Mouse (Mus musculus) forebrain, embryonic 16.5 days (tissue): ENCODE measurements at regions not wholly inside any gene's neighbourhood (a gene's known extent, or its start where the extent isn't known, plus 50 kb on each side); places are given as distances from the start of the nearest gene placed in this dataset.

Experiments
- ATAC-seq: fragments of 200-750 bp; cut with Nextera tagmentation; 2 replicates; pipeline ENCODE4 v1.8.0; 2017; ENCODE audit warnings: mild to moderate bottlenecking, moderate library complexity
- H3K27ac ChIP-seq: fragments of 300-500 bp; sonication (generic); 2 replicates; pipeline ENCODE4 v1.5.1; 2014; ENCODE audit warnings: low read length, control low read depth
- H3K27me3 ChIP-seq: fragments of 300-500 bp; sonication (generic); replicated peaks from 2 replicates; pipeline ENCODE4 v1.6.1; 2014; ENCODE audit warnings: low read length; ENCODE audit not compliant: control insufficient read depth, insufficient read depth
- H3K36me3 ChIP-seq: fragments of 300-500 bp; sonication (generic); 2 replicates; pipeline ENCODE4 v1.6.1; 2014; ENCODE audit not compliant: control insufficient read depth, insufficient read depth
- H3K4me1 ChIP-seq: fragments of 300-500 bp; sonication (generic); replicated peaks from 2 replicates; pipeline ENCODE4 v1.6.1; 2014; ENCODE audit warnings: low read length; ENCODE audit not compliant: control insufficient read depth, insufficient read depth
- H3K4me2 ChIP-seq: fragments of 300-500 bp; sonication (generic); 2 replicates; pipeline ENCODE4 v1.6.1; 2014; ENCODE audit warnings: mild to moderate bottlenecking, low read length, control low read depth
- H3K4me3 ChIP-seq: fragments of 300-500 bp; sonication (generic); replicated peaks from 2 replicates; pipeline ENCODE4 v1.5.1; 2014; ENCODE audit warnings: mild to moderate bottlenecking, low read length, control low read depth
- H3K9ac ChIP-seq: fragments of 300-500 bp; sonication (generic); replicated peaks from 2 replicates; pipeline ENCODE4 v1.6.1; 2014; ENCODE audit warnings: low read depth, low read length, control low read depth
- H3K9me3 ChIP-seq: fragments of 300-500 bp; sonication (generic); 2 replicates; pipeline ENCODE4 v1.6.1; 2016; ENCODE audit warnings: low read length; ENCODE audit not compliant: control insufficient read depth
- WGBS: fragments of 180-500 bp; shearing (Covaris S2); extraction: QIAGEN DNeasy Blood & Tissue Kit; methylation state at CpG from one replicate; pipeline ENCODE4 v1.1.7; 2014; 5-methylcytosine and 5-hydroxymethylcytosine counted together

DNA sequence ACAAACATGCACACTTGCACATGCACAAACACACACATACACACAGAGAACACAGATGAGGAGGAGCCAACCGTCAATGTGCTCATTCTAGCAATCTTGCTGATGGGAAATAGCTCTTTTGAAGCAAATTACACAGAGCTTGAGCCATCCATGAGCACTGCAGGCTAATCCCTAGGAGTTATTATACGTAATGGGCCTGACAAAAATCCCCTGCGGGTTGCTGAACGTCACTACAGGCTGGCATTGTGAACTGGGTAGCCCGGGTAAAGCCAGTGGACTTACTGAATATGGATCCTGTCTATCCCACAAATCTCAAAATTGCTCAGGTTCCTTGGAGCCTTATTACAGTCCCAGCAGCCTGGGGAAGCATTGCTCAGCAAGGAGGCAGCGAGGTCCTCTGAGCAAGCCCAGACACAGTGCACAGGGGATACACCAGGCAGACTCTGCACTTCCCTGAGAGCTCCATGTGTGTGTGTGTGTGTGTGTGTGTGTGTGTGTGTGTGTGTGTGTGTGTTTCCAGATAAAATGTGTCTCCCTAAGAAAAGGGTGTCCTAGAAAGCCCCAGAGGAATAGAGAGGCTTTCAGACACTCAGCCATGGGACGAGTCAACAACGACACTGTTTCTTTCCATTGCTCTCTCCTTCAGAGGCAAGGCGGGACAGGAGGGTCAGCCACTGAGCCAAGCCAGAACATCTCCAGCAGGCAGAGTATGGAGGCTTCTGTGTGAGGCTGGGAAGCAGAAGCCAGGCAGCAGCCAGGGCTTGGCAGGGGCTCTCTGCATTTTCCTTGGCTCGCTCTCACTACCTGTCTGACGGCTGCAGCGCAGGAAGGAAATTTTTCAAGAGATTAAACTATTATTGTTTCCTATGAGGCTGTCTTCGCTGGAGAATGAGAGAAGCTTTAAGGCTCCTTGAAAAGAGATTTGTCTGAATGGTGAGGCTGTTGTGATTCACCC lies 222.9 kb downstream of the Setd4 start:
- H3K9me3 ChIP-seq: no peaks in the 10 kb centered on the region
- H3K36me3 ChIP-seq: no peaks in the 10 kb centered on the region
- no peaks in the 10 kb centered on the region for H3K27me3 ChIP-seq
- no peak overlapping the region for H3K4me3 ChIP-seq
- no peak overlapping the region for H3K27ac ChIP-seq
- whole genome bisulfite sequencing: 27% methylated on average over 13 of the region's 13 CpGs
- ATAC-seq: 0 out of 2 replicates have a peak, but pooled peaks have one; percentile 38
- peaks cover 18% of the 10 kb centered on the region for H3K4me1 ChIP-seq
- no peak overlapping the region for H3K9ac ChIP-seq
- H3K4me2 ChIP-seq: no peak overlapping the region

DNA sequence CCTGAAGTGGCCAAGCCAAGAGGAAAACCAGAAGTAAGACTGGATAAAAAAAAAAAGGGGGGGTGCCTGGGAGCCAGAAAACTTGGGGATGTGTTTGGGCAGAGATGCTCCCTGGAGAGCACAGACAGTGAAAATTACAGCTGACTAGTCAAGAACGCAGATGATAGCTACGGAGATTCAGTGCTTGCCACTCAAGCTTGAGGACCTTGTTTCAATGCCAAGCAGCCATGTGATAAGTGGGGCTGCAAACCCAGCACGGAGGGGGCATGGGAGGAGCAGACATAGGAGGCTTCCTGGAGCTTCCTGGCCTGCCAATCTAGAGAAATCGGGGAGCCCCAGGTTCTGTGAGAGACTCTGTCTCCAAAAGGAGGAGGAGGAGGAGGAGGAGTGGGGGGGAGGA lies 223.7 kb downstream of the Setd4 start:
- Histone ChIP-seq H3K36me3 (no peaks in the 10 kb centered on the region), H3K27ac (no peak overlapping the region), H3K4me3 (no peak overlapping the region), H3K4me1 (peaks cover 18% of the 10 kb centered on the region), H3K9me3 (no peaks in the 10 kb centered on the region), H3K9ac (no peak overlapping the region), H3K4me2 (no peak overlapping the region), H3K27me3 (no peaks in the 10 kb centered on the region)
- 15% methylated on average over 4 of the region's 4 CpGs for WGBS
- ATAC-seq: 0 out of 2 replicates have a peak, but pooled peaks have one; percentile 28

DNA sequence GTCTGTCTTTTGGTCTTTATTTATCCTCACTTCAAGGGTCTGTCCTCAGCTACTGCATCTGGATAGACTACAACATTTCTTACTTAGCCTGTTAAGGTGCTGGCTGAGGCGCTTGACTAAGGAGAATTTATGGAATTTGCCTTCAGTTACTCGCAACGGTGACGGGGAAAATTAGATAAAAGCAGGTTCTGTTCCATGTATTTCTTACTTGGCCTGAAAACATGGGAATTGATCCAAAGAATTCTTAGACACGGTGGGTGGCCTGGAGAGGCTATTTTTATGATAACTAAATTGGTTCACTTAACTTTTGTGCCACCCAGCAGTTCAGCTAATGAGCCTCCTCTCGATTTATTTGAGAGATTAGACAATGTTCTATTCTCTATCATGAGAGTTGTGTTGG lies 224.3 kb downstream of the Setd4 start:
- no peaks in the 10 kb centered on the region for H3K9me3 ChIP-seq
- WGBS: 13% methylated on average over 6 of the region's 6 CpGs
- H3K9ac ChIP-seq: no peak overlapping the region
- no peaks in the 10 kb centered on the region for H3K36me3 ChIP-seq
- H3K4me3 ChIP-seq: no peak overlapping the region
- H3K27me3 ChIP-seq: no peaks in the 10 kb centered on the region
- H3K4me2 ChIP-seq: no peak overlapping the region
- no peak for ATAC-seq
- no peak overlapping the region for H3K27ac ChIP-seq
- peaks cover 18% of the 10 kb centered on the region for H3K4me1 ChIP-seq

DNA sequence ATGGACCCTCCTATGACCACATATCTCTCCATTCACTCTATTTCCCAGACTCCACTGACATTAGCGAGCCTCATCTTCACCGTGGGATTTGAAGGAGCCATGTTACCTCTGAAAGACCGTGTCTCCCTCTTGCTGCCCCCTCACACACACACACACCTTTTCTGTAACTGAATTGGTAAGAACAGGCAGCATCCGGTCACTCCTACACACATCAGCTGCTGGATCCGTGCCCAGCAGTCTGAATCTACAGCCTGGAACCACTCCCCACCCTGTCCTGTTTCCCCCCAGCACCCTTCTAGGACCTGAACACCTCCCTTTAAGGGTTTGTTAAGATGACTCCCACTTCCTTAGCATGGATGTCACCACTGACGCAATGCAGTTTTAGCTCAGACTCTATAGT lies 229.2 kb downstream of the Setd4 start:
- H3K4me3 ChIP-seq: no peak overlapping the region
- 73% methylated on average over 6 of the region's 6 CpGs for WGBS
- no peak overlapping the region for H3K27ac ChIP-seq
- H3K9ac ChIP-seq: no peak overlapping the region
- ATAC-seq: no peak
- H3K4me1 ChIP-seq: peaks cover 6% of the 10 kb centered on the region
- no peaks in the 10 kb centered on the region for H3K27me3 ChIP-seq
- H3K4me2 ChIP-seq: no peak overlapping the region
- H3K36me3 ChIP-seq: no peaks in the 10 kb centered on the region
- no peaks in the 10 kb centered on the region for H3K9me3 ChIP-seq

DNA sequence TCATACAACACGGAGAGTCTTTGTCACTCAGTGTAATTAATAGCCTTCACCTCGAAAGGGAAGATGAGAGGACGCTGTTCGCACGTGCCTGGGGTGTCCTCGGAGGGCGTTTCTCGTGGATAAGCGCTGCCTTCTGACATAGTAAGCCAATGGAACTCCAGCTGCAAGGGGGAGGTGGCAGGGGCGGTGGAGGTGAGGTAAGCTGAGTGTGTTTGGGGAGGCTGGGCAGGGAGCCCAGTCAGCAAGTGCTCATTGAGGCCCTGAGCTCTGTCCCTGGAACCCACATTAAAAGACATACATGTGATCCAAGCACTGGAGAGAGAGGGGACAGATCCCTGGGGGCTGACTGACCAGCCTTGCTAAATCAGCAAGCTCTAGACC lies 234.1 kb downstream of the Setd4 start:
- no peaks in the 10 kb centered on the region for H3K36me3 ChIP-seq
- peak overlapping the region; percentile 33; the same call in 1 of the 2 replicates for H3K4me2 ChIP-seq
- peaks cover 13% of the 10 kb centered on the region for H3K4me1 ChIP-seq
- 35% methylated on average over 10 of the region's 10 CpGs for WGBS
- H3K4me3 ChIP-seq: no peak overlapping the region
- no peak overlapping the region for H3K27ac ChIP-seq
- H3K9me3 ChIP-seq: no peaks in the 10 kb centered on the region
- H3K27me3 ChIP-seq: no peaks in the 10 kb centered on the region
- peak; percentile 72 for ATAC-seq
- H3K9ac ChIP-seq: no peak overlapping the region

DNA sequence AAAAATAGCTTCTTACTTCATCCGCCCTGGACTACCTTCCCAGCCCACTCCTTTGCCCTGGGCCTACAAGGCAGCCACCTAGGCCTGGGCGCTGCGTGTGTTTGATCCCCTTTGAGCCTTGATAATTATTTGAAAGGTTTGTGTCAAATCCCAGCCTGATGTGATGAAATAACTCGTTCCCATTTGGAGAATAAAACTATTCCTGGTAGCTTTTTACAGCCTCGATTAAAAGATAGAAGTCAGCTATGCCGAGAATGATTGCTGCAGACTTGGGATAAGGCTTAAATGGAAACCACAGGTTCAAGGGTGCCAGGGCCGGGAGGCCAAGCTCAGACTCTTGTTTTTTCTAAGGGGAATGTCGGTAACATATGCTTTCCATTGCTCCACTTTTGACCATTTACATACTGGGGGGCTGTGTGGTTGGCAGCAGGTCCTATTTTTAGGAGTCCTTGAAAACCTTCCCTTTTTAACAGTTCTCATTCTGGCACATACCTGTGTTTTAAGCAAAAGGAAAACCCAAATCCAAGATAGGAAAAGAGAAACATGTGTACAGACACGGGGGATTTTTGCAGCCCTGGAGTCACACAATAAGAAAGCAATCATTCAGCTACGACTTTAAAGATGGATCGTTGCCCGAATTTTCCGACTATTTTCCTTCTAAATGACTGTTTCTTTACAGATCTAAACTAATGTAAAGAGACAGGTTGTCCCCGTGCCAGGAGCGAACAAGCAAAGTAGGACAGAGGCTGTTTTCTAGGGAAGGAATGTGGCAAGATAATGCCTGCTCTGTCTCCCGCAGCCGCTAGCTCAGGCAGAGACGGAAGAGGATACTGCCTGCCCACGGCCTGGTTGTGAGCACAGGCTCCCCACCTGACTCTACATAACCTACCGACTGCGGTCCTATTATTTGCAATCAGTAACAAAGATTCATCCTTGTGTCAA lies 234.8 kb downstream of the Setd4 start:
- 43% methylated on average over 21 of the region's 21 CpGs for WGBS
- H3K4me1 ChIP-seq: peaks cover 13% of the 10 kb centered on the region
- no peaks in the 10 kb centered on the region for H3K27me3 ChIP-seq
- H3K4me2 ChIP-seq: peak overlapping the region; percentile 33; the same call in 1 of the 2 replicates
- H3K9me3 ChIP-seq: no peaks in the 10 kb centered on the region
- no peaks in the 10 kb centered on the region for H3K36me3 ChIP-seq
- no peak overlapping the region for H3K4me3 ChIP-seq
- ATAC-seq: peak; percentile 68
- no peak overlapping the region for H3K27ac ChIP-seq
- H3K9ac ChIP-seq: no peak overlapping the region

DNA sequence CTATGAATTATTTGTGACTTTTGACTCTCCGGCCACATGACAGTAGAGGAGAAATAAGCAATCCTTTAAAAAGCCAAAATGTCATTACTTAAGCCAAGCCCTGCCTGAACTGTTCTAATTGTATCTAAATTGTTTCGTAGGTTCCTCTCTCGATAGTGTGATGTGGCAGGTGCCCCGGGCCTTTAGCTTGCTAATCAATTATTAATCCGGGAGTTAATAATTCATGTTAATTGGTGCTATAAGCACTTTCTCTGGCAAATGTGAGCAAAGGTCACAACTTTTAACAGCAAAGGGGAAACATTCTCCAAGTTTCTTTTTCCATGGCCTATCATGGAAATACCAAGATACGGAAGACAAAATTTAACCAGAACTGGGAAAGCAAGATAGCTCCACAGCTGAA lies 235.9 kb downstream of the Setd4 start:
- Histone ChIP-seq H3K27ac (no peak overlapping the region), H3K4me2 (no peak overlapping the region), H3K36me3 (no peaks in the 10 kb centered on the region), H3K4me3 (no peak overlapping the region), H3K9me3 (no peaks in the 10 kb centered on the region), H3K9ac (no peak overlapping the region), H3K27me3 (no peaks in the 10 kb centered on the region), H3K4me1 (peaks cover 13% of the 10 kb centered on the region)
- ATAC-seq: no peak
- WGBS: 90% methylated on average over 6 of the region's 6 CpGs

DNA sequence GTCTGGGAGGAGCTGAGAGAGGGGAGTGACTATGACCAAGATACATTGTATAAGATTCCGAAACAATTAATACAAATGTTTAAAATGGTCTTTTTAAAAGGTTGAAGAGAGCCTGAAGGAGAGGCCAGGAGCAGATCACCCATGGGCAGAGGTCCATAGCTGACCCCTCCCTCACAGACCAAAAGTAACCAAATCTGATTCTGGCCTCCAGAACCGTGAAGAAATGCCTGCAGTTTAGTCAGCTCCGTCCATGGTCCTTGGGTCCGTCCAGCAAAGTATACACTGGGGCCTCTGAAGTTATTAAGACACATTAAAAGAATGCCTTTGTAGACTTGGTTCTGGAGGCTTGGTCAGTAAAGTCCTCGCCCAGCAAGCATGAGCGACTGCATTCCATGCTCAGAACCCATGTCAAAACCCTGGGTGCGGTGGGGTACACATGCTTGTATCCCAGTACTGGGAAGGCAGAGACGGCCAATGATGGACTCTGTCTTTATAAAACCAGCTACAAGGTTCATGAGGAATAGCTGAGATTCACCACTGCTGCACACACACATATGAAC lies 236.5 kb downstream of the Setd4 start:
- Histone ChIP-seq H3K9me3 (no peaks in the 10 kb centered on the region), H3K27me3 (no peaks in the 10 kb centered on the region), H3K4me3 (no peak overlapping the region), H3K4me1 (peaks cover 13% of the 10 kb centered on the region), H3K9ac (no peak overlapping the region), H3K27ac (no peak overlapping the region), H3K36me3 (no peaks in the 10 kb centered on the region), H3K4me2 (no peak overlapping the region)
- ATAC-seq: no peak
- WGBS: 92% methylated on average over 8 of the region's 8 CpGs
